Mouse (Mus musculus): ENCODE results near the gene Lbhd1. TPM values are rescaled to one million over a fixed set of nuclear protein-coding genes. Genes with fewer than 3 reads are reported as not detected.

Gene Lbhd1
- polyA plus RNA-seq (2014; fragmentation: Illumina TruSeq; extraction: RNeasy Lipid Tissue Mini Kit (QIAGEN cat#74804); ENCODE audit: low read depth, low replicate concordance) = 76.6 TPM

GRCm38 (mm10) chr19:8883616-8884015 lies at the start of gene Lbhd1, which contains the start of gene Gm49403:
TSS of gene Lbhd1 (plus strand) at chr19:8883732.
TSS of gene Gm49403 (plus strand) at chr19:8883930.

GRCm38 (mm10) chr19:8837251-8837791 lies 46.2 kb upstream of the Lbhd1 start, which contains the start of gene Bscl2:
TSS of gene Bscl2 (plus strand) at chr19:8837467.

GRCm38 (mm10) chr19:8839103-8839907 lies 44.2 kb upstream of the Lbhd1 start, which contains the start of gene Gng3:
TSS of gene Gng3 (minus strand) at chr19:8839194.

GRCm38 (mm10) chr19:8850402-8850901 lies 33.1 kb upstream of the Lbhd1 start, which contains the start of gene Lrrn4cl:
TSS of gene Lrrn4cl (plus strand) at chr19:8850768.

GRCm38 (mm10) chr19:8871267-8872186 lies 12.0 kb upstream of the Lbhd1 start, which contains the start of gene Ubxn1:
TSS of gene Ubxn1 (plus strand) at chr19:8871496.

GRCm38 (mm10) chr19:8880311-8881033 lies 3.1 kb upstream of the Lbhd1 start, which contains the start of gene Uqcc3:
TSS of gene Uqcc3 (minus strand) at chr19:8880923.

GRCm38 (mm10) chr19:8888511-8889385 lies 5.2 kb downstream of the Lbhd1 start, which contains the start of the genes 1810009A15Rik and Gm49416:
TSS of gene 1810009A15Rik (plus strand) at chr19:8888853.
TSS of gene Gm49416 (plus strand) at chr19:8888926.

GRCm38 (mm10) chr19:8892829-8893766 lies 9.6 kb downstream of the Lbhd1 start, which contains the start of gene Ints5:
TSS of gene Ints5 (plus strand) at chr19:8893005.

GRCm38 (mm10) chr19:8897865-8898495 lies 14.4 kb downstream of the Lbhd1 start, which contains the start of gene Ganab:
TSS of gene Ganab (plus strand) at chr19:8898071.

GRCm38 (mm10) chr19:8920073-8920736 lies 36.7 kb downstream of the Lbhd1 start, which contains the start of gene B3gat3:
TSS of gene B3gat3 (plus strand) at chr19:8920374.

GRCm38 (mm10) chr19:8929224-8930088 lies 45.9 kb downstream of the Lbhd1 start, which contains the start of the genes Rom1 and Eml3:
TSS of gene Rom1 (minus strand) at chr19:8929356.
TSS of gene Eml3 (plus strand) at chr19:8929552.

GRCm38 (mm10) chr19:8941515-8942217 lies 58.1 kb downstream of the Lbhd1 start, which contains the start of gene Mta2:
TSS of gene Mta2 (plus strand) at chr19:8941875.

